Mouse (Mus musculus) C2C12 (cell line): Measurements from ENCODE around the gene Erich4. TPM values are rescaled to one million over a fixed set of nuclear protein-coding genes. Genes with fewer than 3 reads are reported as not detected.
"Not testable (repeated sequence)": the region's sequence is repeated elsewhere in the genome, so short reads cannot be mapped to it uniquely, and the experiment has no call there.

ENCODE experiments used
- H3K27me3 ChIP-seq: one replicate; pipeline ENCODE4 v1.6.1; 2011; ENCODE audit not compliant: control insufficient read depth, insufficient read depth, insufficient read length
- H3K36me3 ChIP-seq: one replicate; pipeline ENCODE4 v1.6.1; 2011; ENCODE audit not compliant: control insufficient read depth, insufficient read depth
- H3K4me3 ChIP-seq: one replicate; pipeline ENCODE4 v1.5.1; 2011; ENCODE audit warnings: mild to moderate bottlenecking, control low read depth; ENCODE audit not compliant: poor library complexity, insufficient read depth, severe bottlenecking
- H3K79me2 ChIP-seq: one replicate; pipeline ENCODE4 v1.6.1; 2011; ENCODE audit not compliant: control insufficient read depth, insufficient read depth
- H3K79me3 ChIP-seq: one replicate; pipeline ENCODE4 v1.6.1; 2011; ENCODE audit warnings: low read depth, control low read depth
- H3ac ChIP-seq: one replicate; pipeline ENCODE3; 2011; ENCODE audit warnings: low read depth; ENCODE audit not compliant: control insufficient read depth, insufficient read length
- CEBPB ChIP-seq: IDR thresholded peaks from one replicate; pipeline ENCODE4 v1.6.1; 2011; ENCODE audit warnings: low read depth, mild to moderate bottlenecking, control low read depth, moderate library complexity
- CTCF ChIP-seq: IDR thresholded peaks from one replicate; pipeline ENCODE4 v1.5.1; 2011; ENCODE audit not compliant: control insufficient read depth, insufficient read depth, insufficient read length
- FOSL1 ChIP-seq: IDR thresholded peaks from one replicate; pipeline ENCODE4 v1.8.0; 2011; ENCODE audit warnings: mild to moderate bottlenecking, low read length; ENCODE audit not compliant: poor library complexity, insufficient read depth, severe bottlenecking
- MAX ChIP-seq: IDR thresholded peaks from one replicate; pipeline ENCODE4 v1.6.1; 2011; ENCODE audit warnings: mild to moderate bottlenecking, control low read depth
- MYOD1 ChIP-seq: IDR thresholded peaks from one replicate; pipeline ENCODE4 v1.6.1; 2011; ENCODE audit warnings: low read depth; ENCODE audit not compliant: control insufficient read depth, insufficient read length
- MYOG ChIP-seq: IDR thresholded peaks from one replicate; pipeline ENCODE4 v1.6.1; 2011; ENCODE audit not compliant: control insufficient read depth, insufficient read length; ENCODE audit errors: extremely low read depth
- USF1 ChIP-seq: IDR thresholded peaks from one replicate; pipeline ENCODE4 v1.6.1; 2011; ENCODE audit warnings: low read depth, mild to moderate bottlenecking, control low read depth, moderate library complexity
- polyA plus RNA-seq: library from polyadenylated mRNA; unstranded; fragments of >200 nt; fragmentation: generic; extraction: Trizol; gene quantifications from one replicate; pipeline ENCODE4 v1.2.1, GENCODE M21; 2012; ENCODE audit warnings: missing spikeins

Erich4 gene
- polyA plus RNA-seq, 1 experiment: not detected

DNA sequence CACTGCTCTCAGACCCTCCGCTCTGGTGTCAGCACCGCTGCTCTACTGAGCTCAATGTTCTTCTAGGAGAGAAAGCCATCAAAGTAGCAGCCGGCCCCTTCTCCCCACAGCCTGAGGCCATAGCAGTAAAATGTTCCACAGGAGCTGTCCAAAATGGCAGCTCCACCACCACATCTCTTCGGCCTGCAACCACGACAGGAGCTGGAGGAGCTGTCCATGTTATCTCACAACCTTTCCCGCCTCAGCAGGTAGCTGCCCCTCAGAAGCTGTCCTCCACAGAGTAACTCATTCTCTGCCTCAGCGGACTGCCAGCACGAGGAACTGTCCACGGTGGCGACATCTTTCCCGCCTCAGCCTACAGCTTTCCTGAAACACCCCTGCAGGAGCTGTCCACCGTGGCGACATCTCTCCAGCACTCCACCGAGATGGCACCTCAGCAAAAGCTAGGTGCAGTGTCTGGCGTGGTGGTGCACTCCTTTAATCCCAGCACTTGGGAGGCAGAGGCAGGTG lies 33.3 kb downstream of the Erich4 start:
- TF ChIP-seq MYOD1: no peak
- TF ChIP-seq FOSL1: no peak
- no peak overlapping the region for H3ac ChIP-seq
- no peaks in the 10 kb centered on the region for H3K79me2 ChIP-seq
- no peaks in the 10 kb centered on the region for H3K36me3 ChIP-seq
- peaks cover 27% of the 10 kb centered on the region for H3K27me3 ChIP-seq
- no peak overlapping the region for H3K4me3 ChIP-seq
- no peaks in the 10 kb centered on the region for H3K79me3 ChIP-seq

DNA sequence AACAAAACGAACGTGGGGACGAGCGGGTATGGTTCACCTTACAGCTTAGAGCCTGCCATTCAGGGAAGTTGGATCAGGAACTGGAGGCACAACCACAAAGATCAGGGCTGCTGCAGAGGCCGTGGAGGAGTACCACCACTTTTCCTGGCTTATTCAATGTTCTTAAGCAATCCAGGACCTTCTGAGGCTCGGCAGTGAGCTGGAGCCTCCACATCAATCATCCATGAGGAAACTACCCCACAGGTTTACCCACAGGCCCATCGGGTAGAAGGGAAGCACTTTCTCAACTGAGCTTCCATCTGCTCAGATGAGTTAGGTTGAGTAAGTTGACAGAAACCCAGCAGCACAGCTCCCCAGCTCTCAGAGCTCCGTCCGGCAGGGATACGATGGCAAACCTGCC lies 36.3 kb downstream of the Erich4 start:
- Histone ChIP-seq H3K4me3 (no peak overlapping the region), H3K36me3 (no peaks in the 10 kb centered on the region), H3K27me3 (peaks cover 28% of the 10 kb centered on the region), H3K79me2 (no peaks in the 10 kb centered on the region), H3ac (no peak overlapping the region), H3K79me3 (no peaks in the 10 kb centered on the region)
- TF ChIP-seq MAX (no peak), FOSL1 (no peak), CEBPB (no peak), MYOG (no peak), MYOD1 (no peak), CTCF (no peak), USF1 (no peak)

DNA sequence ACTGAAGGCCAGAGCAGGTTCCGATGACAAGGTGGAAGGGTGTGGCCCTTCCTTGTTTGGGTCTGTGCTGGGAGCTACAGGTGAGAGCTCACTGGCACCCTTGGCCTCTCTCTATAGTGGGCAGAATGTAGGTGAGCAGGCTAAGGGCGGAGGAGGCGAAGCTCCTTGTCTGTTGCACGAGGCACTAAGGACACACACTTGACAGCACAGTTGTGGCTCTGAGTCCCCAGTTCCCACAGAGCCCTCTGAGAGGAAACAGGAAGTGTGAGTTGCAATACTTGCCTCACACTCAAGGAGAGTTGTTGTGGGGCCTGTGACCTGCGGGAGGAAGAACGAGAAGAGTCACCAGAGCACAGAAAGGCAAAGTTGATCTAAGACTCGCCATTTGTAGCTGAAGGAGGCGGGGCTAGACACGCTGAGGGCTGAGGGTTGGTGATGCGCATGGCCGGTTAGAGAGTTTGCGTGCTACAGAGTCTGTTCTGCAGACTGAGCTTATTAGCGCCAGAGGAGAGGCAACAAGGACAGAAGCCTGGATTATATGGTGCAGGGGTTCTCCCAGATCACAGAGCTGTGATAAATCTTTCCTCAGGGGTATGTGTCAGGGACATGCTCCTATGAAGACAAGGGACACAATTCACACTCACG lies 38.8 kb downstream of the Erich4 start:
- H3K79me2 ChIP-seq, H3K79me3 ChIP-seq, H3K36me3 ChIP-seq, H3ac ChIP-seq, H3K4me3 ChIP-seq: not testable (repeated sequence)
- peaks cover 28% of the 10 kb centered on the region for H3K27me3 ChIP-seq

DNA sequence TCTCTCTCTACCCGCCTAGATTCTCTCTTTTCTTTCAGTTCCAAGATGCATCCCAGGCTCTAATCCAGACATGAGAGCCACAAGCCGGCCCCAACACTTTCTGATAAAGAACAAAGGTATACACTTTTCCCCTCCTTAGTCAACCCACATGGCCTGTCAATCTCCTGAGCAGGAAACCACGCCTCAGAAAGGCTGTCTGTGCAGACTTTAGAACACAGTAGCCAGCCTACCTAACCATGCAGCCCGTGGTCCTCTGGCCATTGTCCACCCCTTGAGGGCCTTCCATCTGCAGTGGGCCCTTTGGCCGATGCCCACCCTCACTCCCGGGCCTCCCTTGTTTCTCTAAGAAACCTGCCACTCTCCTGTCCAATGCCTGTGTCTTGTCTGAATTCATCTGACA lies 39.4 kb downstream of the Erich4 start:
- H3K36me3 ChIP-seq, H3K4me3 ChIP-seq, H3K79me2 ChIP-seq, H3ac ChIP-seq, H3K79me3 ChIP-seq: not testable (repeated sequence)
- H3K27me3 ChIP-seq: peaks cover 28% of the 10 kb centered on the region

DNA sequence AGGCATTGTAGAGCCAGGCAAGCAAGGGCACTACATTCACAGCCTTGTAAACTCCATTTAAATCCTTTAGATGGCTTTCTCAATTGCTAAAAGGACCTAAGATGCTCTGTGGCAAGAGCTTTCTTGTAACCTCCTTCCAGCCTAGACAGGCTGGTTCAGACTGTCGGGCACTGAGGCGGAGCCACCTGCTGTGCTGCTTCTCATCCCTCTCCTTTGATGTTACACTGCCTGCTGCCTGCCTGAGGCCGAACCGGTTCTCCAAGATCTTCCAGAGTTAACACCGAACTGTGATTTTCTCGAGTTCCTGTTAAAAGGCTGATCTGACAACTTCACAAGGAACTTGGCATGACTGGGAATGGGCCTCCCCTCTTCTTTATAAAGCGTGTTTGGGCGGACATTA lies 39.8 kb downstream of the Erich4 start:
- Histone ChIP-seq H3K79me3 (no peaks in the 10 kb centered on the region), H3K79me2 (no peaks in the 10 kb centered on the region), H3ac (no peak overlapping the region), H3K36me3 (no peaks in the 10 kb centered on the region), H3K4me3 (no peak overlapping the region), H3K27me3 (peaks cover 24% of the 10 kb centered on the region)
- TF ChIP-seq MYOD1 (no peak), MAX (no peak), MYOG (no peak), CTCF (no peak), FOSL1 (no peak), CEBPB (no peak), USF1 (no peak)

DNA sequence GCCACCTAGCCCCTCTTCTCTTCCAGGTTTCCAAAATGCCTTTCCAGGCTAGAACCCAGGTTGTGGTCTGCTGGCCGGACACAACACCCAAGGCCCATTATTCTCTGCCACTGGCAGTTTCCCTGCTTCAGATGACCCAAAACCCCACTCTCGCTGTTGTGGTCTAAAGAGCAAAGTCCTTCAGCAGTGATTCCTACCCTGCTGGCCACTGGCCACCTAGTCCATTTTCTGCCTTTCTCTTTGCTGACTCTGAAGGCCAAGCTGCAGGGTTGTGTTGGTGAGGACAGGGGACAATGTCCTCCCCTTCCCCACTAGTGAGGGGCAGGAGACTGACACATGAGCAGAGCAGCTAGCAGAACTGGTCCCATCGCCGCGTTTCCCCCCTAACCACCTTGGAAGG lies 40.6 kb downstream of the Erich4 start:
- Histone ChIP-seq H3K79me2 (no peaks in the 10 kb centered on the region), H3ac (no peak overlapping the region), H3K79me3 (no peaks in the 10 kb centered on the region), H3K36me3 (no peaks in the 10 kb centered on the region), H3K27me3 (peaks cover 23% of the 10 kb centered on the region), H3K4me3 (no peak overlapping the region)
- TF ChIP-seq MYOD1: no peak
- TF ChIP-seq USF1: no peak
- TF ChIP-seq MAX: no peak
- no peak for TF ChIP-seq FOSL1
- no peak for TF ChIP-seq MYOG
- TF ChIP-seq CEBPB: no peak
- TF ChIP-seq CTCF: no peak

DNA sequence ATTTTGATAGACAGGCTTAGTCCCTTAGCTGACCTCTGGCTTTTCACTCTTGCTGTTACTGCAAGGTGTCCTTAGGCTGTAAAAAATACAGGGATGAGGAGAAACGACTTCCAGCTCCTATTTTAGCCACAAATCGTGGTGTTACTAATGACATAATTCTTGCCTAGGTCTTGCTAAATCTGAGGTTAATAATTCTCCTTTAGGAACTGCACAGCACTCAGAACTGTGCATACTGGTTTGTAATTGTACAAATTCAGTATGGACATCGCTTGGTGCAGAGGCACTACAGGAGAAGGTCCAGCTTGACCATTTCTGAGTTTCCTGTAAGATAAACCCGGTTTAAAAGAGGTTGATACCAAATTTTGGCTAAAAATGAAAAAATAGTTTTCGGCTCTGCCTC lies 41.9 kb downstream of the Erich4 start:
- not testable (repeated sequence) for H3K36me3 ChIP-seq, H3K79me2 ChIP-seq, H3K79me3 ChIP-seq, H3K4me3 ChIP-seq, H3ac ChIP-seq
- peaks cover 18% of the 10 kb centered on the region for H3K27me3 ChIP-seq
